Mouse (Mus musculus) heart, embryonic 14.5 days (tissue): ENCODE measurements around the gene Rab25. TPM values are rescaled to one million over a fixed set of nuclear protein-coding genes. Genes with fewer than 3 reads are reported as not detected.

Experiments used
- ATAC-seq: fragments of 200-750 bp; cut with Nextera tagmentation; 2 replicates; pipeline ENCODE4 v1.8.0; 2017; ENCODE audit warnings: low read depth, moderate TSS enrichment; ENCODE audit not compliant: insufficient number of reproducible peaks, insufficient read depth, low FRiP score
- H3K27ac ChIP-seq, 2 experiments: fragments of 200-500 bp in 1 of 2; fragments of 300-500 bp in 1 of 2; sonication (generic) in 1 of 2; replicated peaks in 1 of 2; 2 replicates each; pipeline ENCODE4 v1.5.1; 2012 to 2014; ENCODE audit warnings: low read depth in 2 of 2, low read length in 2 of 2, control low read depth in 1 of 2, mild to moderate bottlenecking in 1 of 2, mixed read lengths in 1 of 2; ENCODE audit not compliant: control insufficient read depth in 1 of 2, insufficient read depth in 1 of 2
- H3K27me3 ChIP-seq: fragments of 300-500 bp; sonication (generic); 2 replicates; pipeline ENCODE4 v1.6.1; 2014; ENCODE audit warnings: mild to moderate bottlenecking, low read length, control low read depth; ENCODE audit not compliant: control insufficient read depth, insufficient read depth
- H3K36me3 ChIP-seq: fragments of 300-500 bp; sonication (generic); 2 replicates; pipeline ENCODE4 v1.6.1; 2014; ENCODE audit warnings: mild to moderate bottlenecking, control low read depth, low read length, mixed read lengths; ENCODE audit not compliant: control insufficient read depth, insufficient read depth
- H3K4me1 ChIP-seq, 2 experiments: fragments of 200-500 bp in 1 of 2; fragments of 300-500 bp in 1 of 2; sonication (generic) in 1 of 2; 2 replicates each; pipeline ENCODE4 v1.6.1; 2012 to 2014; ENCODE audit warnings: low read length in 2 of 2, control low read depth in 1 of 2, mixed read lengths in 1 of 2; ENCODE audit not compliant: control insufficient read depth in 2 of 2, insufficient read depth in 2 of 2
- H3K4me2 ChIP-seq: fragments of 300-500 bp; sonication (generic); 2 replicates; pipeline ENCODE4 v1.6.1; 2014; ENCODE audit warnings: mild to moderate bottlenecking, low read length
- H3K4me3 ChIP-seq, 2 experiments: fragments of 200-500 bp in 1 of 2; fragments of 300-500 bp in 1 of 2; sonication (generic) in 1 of 2; 2 replicates each; pipeline ENCODE4 v1.5.1; 2012 to 2014; ENCODE audit warnings: low read length in 2 of 2, mild to moderate bottlenecking in 2 of 2, control low read depth in 1 of 2, low read depth in 1 of 2, moderate library complexity in 1 of 2; ENCODE audit not compliant: control insufficient read depth in 1 of 2, insufficient read depth in 1 of 2
- H3K9ac ChIP-seq: fragments of 300-500 bp; sonication (generic); 2 replicates; pipeline ENCODE4 v1.6.1; 2014; ENCODE audit warnings: mild to moderate bottlenecking, low read length
- H3K9me3 ChIP-seq: fragments of 300-500 bp; sonication (generic); 2 replicates; pipeline ENCODE4 v1.6.1; 2016; ENCODE audit warnings: low read length, control low read depth; ENCODE audit not compliant: control insufficient read depth
- WGBS: fragments of 180-500 bp; shearing (Covaris S2); extraction: QIAGEN DNeasy Blood & Tissue Kit; methylation state at CpG from one replicate; pipeline ENCODE4 v1.1.7; 2014; 5-methylcytosine and 5-hydroxymethylcytosine counted together
- polyA plus RNA-seq: library from polyadenylated mRNA; unstranded; fragments of >200 nt; fragmentation: Nextera tagmentation; extraction: Ambion mirVana; gene quantifications from 2 replicates; pipeline ENCODE4 v1.2.1, GENCODE M21; 2014

The Rab25 gene
- polyA plus RNA-seq, 1 experiment from 2014 or later: 0.30 TPM

GRCm38 (mm10) chr3:88566116-88566515 lies 18.0 kb upstream of the Rab25 start:
- 61% methylated on average over 3 of the region's 3 CpGs for WGBS
- Histone ChIP-seq H3K4me1 (peaks cover 0 to 3% of the 10 kb centered on the region in 2 experiments; a peak in 2 of 4 replicates), H3K9ac (0 out of 2 replicates have a peak overlapping the region, but pooled peaks have one; percentile 38), H3K36me3 (peaks cover 90% of the 10 kb centered on the region), H3K27ac (peak overlapping the region in 1 of 2 experiments; percentile 33; a peak in 1 of 4 replicates), H3K9me3 (no peaks in the 10 kb centered on the region), H3K4me3 (no peak overlapping the region), H3K27me3 (no peaks in the 10 kb centered on the region), H3K4me2 (no peak overlapping the region)
- ATAC-seq: no peak

GRCm38 (mm10) chr3:88563966-88564365 lies 15.9 kb upstream of the Rab25 start:
- Histone ChIP-seq H3K9ac (no peak overlapping the region), H3K4me3 (no peak overlapping the region), H3K4me1 (peaks cover 0 to 3% of the 10 kb centered on the region in 2 experiments; a peak in 2 of 4 replicates), H3K9me3 (no peaks in the 10 kb centered on the region), H3K27me3 (no peaks in the 10 kb centered on the region), H3K4me2 (no peak overlapping the region), H3K36me3 (peaks cover 100% of the 10 kb centered on the region), H3K27ac (no peak overlapping the region)
- WGBS: 95% methylated on average over 7 of the region's 7 CpGs
- no peak for ATAC-seq

- H3K4me1 ChIP-seq: peaks cover 0 to 3% of the 10 kb centered on the region in 2 experiments; a peak in 2 of 4 replicates
- H3K27ac ChIP-seq: no peak overlapping the region
- no peaks in the 10 kb centered on the region for H3K27me3 ChIP-seq
- no peak overlapping the region for H3K9ac ChIP-seq
- WGBS: 75% methylated on average over 4 of the region's 4 CpGs
- no peak overlapping the region for H3K4me3 ChIP-seq
- peaks cover 100% of the 10 kb centered on the region for H3K36me3 ChIP-seq
- no peak for ATAC-seq
- no peaks in the 10 kb centered on the region for H3K9me3 ChIP-seq
- no peak overlapping the region for H3K4me2 ChIP-seq
These were observed 15.3 kb upstream of the Rab25 start for GRCm38 (mm10) chr3:88563442-88563841.

GRCm38 (mm10) chr3:88561989-88562388 lies 13.9 kb upstream of the Rab25 start:
- Histone ChIP-seq H3K9ac (no peak overlapping the region), H3K4me3 (no peak overlapping the region)

GRCm38 (mm10) chr3:88559596-88559995 lies 11.5 kb upstream of the Rab25 start:
- no peaks in the 10 kb centered on the region for H3K27me3 ChIP-seq
- no peak for ATAC-seq
- no peaks in the 10 kb centered on the region for H3K9me3 ChIP-seq

More at GRCm38 (mm10) chr3:88561989-88562388, 13.9 kb upstream of the Rab25 start:
- no peak overlapping the region for H3K27ac ChIP-seq
- H3K27me3 ChIP-seq: no peaks in the 10 kb centered on the region
- peaks cover 100% of the 10 kb centered on the region for H3K36me3 ChIP-seq
- peaks cover 0 to 3% of the 10 kb centered on the region in 2 experiments; a peak in 2 of 4 replicates for H3K4me1 ChIP-seq
- no peak for ATAC-seq
- WGBS: 77% methylated on average over 4 of the region's 4 CpGs
- no peaks in the 10 kb centered on the region for H3K9me3 ChIP-seq
- no peak overlapping the region for H3K4me2 ChIP-seq

GRCm38 (mm10) chr3:88556616-88557015 lies 8.5 kb upstream of the Rab25 start:
- Histone ChIP-seq H3K9me3 (no peaks in the 10 kb centered on the region), H3K36me3 (peaks cover 63% of the 10 kb centered on the region), H3K27ac (no peak overlapping the region), H3K4me2 (no peak overlapping the region), H3K9ac (no peak overlapping the region), H3K4me3 (no peak overlapping the region), H3K4me1 (peaks cover 3 to 16% of the 10 kb centered on the region in 2 experiments), H3K27me3 (no peaks in the 10 kb centered on the region)
- ATAC-seq: no peak
- WGBS: 92% methylated on average over 8 of the region's 8 CpGs

More at GRCm38 (mm10) chr3:88559596-88559995, 11.5 kb upstream of the Rab25 start:
- 95% methylated on average over 9 of the region's 9 CpGs for WGBS
- Histone ChIP-seq H3K4me3 (no peak overlapping the region), H3K27ac (no peak overlapping the region), H3K36me3 (peaks cover 93% of the 10 kb centered on the region), H3K4me1 (peaks cover 2 to 7% of the 10 kb centered on the region in 2 experiments; a peak in 3 of 4 replicates), H3K9ac (no peak overlapping the region), H3K4me2 (no peak overlapping the region)

- no peaks in the 10 kb centered on the region for H3K27me3 ChIP-seq
- H3K27ac ChIP-seq: no peak overlapping the region
- 94% methylated on average over 6 of the region's 6 CpGs for WGBS
- H3K4me1 ChIP-seq: peaks cover 4 to 20% of the 10 kb centered on the region in 2 experiments
- no peak overlapping the region for H3K9ac ChIP-seq
- no peak for ATAC-seq
- H3K36me3 ChIP-seq: peaks cover 54% of the 10 kb centered on the region
- H3K4me2 ChIP-seq: no peak overlapping the region
- H3K4me3 ChIP-seq: no peak overlapping the region
- no peaks in the 10 kb centered on the region for H3K9me3 ChIP-seq
These were observed 7.6 kb upstream of the Rab25 start for GRCm38 (mm10) chr3:88555731-88556130.

- WGBS: 92% methylated on average over 5 of the region's 5 CpGs
- Histone ChIP-seq H3K36me3 (peaks cover 48% of the 10 kb centered on the region), H3K27me3 (no peaks in the 10 kb centered on the region), H3K4me3 (no peak overlapping the region), H3K4me1 (peaks cover 4 to 20% of the 10 kb centered on the region in 2 experiments), H3K9ac (no peak overlapping the region), H3K27ac (no peak overlapping the region), H3K9me3 (no peaks in the 10 kb centered on the region), H3K4me2 (peak overlapping the region; percentile 86; the same call in 1 of the 2 replicates)
- ATAC-seq: no peak
These were observed 7.0 kb upstream of the Rab25 start for GRCm38 (mm10) chr3:88555069-88555605.
